Mouse (Mus musculus): Measurements from ENCODE around the gene Crhr2.

- TF ChIP-seq POLR2A (IDR thresholded peaks at IDR 0.05; ENCODE audit: borderline replicate concordance, control insufficient read depth, low read depth, low read length) (no peak), CTCF (IDR thresholded peaks at IDR 0.05; ENCODE audit: control insufficient read depth, insufficient read depth, low read length) (no peak)
These were observed 37.0 kb upstream of the Crhr2 start for GRCm38 (mm10) chr6:55169818-55170217.
